Mouse (Mus musculus): ENCODE data around the gene Sfxn5.

The Sfxn5 gene

GRCm38 (mm10) chr6:85364439-85364838, 31.2 kb upstream of the Sfxn5 start:
- DNase-seq (ENCODE audit: low spot score), result peak; percentile 56

- no peak for DNase-seq (ENCODE audit: low spot score)
Observed at GRCm38 (mm10) chr6:85363906-85364260, 30.7 kb upstream of the Sfxn5 start.

GRCm38 (mm10) chr6:85363231-85363905, 30.1 kb upstream of the Sfxn5 start:
- no peak for DNase-seq (ENCODE audit: low spot score)

- no peak for DNase-seq (ENCODE audit: low spot score)
Observed at GRCm38 (mm10) chr6:85362610-85363009, 29.4 kb upstream of the Sfxn5 start.

GRCm38 (mm10) chr6:85360311-85360710, 27.1 kb upstream of the Sfxn5 start:
- peak; percentile 82 for DNase-seq (ENCODE audit: low spot score)

GRCm38 (mm10) chr6:85358877-85359276, 25.7 kb upstream of the Sfxn5 start:
- no peak for DNase-seq (ENCODE audit: low spot score)

GRCm38 (mm10) chr6:85356682-85357465, 23.7 kb upstream of the Sfxn5 start:
- no peak for DNase-seq (ENCODE audit: low spot score)

- DNase-seq (ENCODE audit: low spot score), result no peak
Observed at GRCm38 (mm10) chr6:85355753-85356152, 22.5 kb upstream of the Sfxn5 start.

- no peak for DNase-seq (ENCODE audit: low spot score)
Observed at GRCm38 (mm10) chr6:85354709-85355108, 21.5 kb upstream of the Sfxn5 start.

- DNase-seq (ENCODE audit: low spot score), result no peak
Observed at GRCm38 (mm10) chr6:85353706-85354105, 20.5 kb upstream of the Sfxn5 start.

GRCm38 (mm10) chr6:85350157-85350556, 16.9 kb upstream of the Sfxn5 start:
- no peak for DNase-seq (ENCODE audit: low spot score)

- no peak for DNase-seq (ENCODE audit: low spot score)
Observed at GRCm38 (mm10) chr6:85349246-85349645, 16.0 kb upstream of the Sfxn5 start.

GRCm38 (mm10) chr6:85348133-85348532, 14.9 kb upstream of the Sfxn5 start:
- no peak for DNase-seq (ENCODE audit: low spot score)

GRCm38 (mm10) chr6:85346028-85346634, 12.9 kb upstream of the Sfxn5 start:
- DNase-seq (ENCODE audit: low spot score), result peak; percentile 70

- no peak for DNase-seq (ENCODE audit: low spot score)
Observed at GRCm38 (mm10) chr6:85344929-85345328, 11.7 kb upstream of the Sfxn5 start.

- no peak for DNase-seq (ENCODE audit: low spot score)
Observed at GRCm38 (mm10) chr6:85343027-85343426, 9.8 kb upstream of the Sfxn5 start.

- DNase-seq (ENCODE audit: low spot score), result no peak
Observed at GRCm38 (mm10) chr6:85341814-85342501, 8.7 kb upstream of the Sfxn5 start.

GRCm38 (mm10) chr6:85340184-85340583, 7.0 kb upstream of the Sfxn5 start:
- DNase-seq (ENCODE audit: low spot score), result no peak

- peak; percentile 38 for DNase-seq (ENCODE audit: low spot score)
Observed at GRCm38 (mm10) chr6:85339273-85339901, 6.2 kb upstream of the Sfxn5 start.

GRCm38 (mm10) chr6:85336944-85337343, 3.7 kb upstream of the Sfxn5 start:
- DNase-seq (ENCODE audit: low spot score), result no peak

GRCm38 (mm10) chr6:85335352-85335751, 2.1 kb upstream of the Sfxn5 start:
- DNase-seq (ENCODE audit: low spot score), result no peak

- no peak for DNase-seq (ENCODE audit: low spot score)
Observed at GRCm38 (mm10) chr6:85334851-85335250, 1.6 kb upstream of the Sfxn5 start.

Data from yolk sac, embryonic 10.5 days (tissue).